Mouse (Mus musculus) testis, adult 2 months (tissue): Measurements from ENCODE around the gene Psors1c2.

ENCODE experiments used
- CTCF ChIP-seq: fragments of 200-500 bp; IDR thresholded peaks from 2 replicates; pipeline ENCODE4 v1.5.1; 2012; ENCODE audit warnings: low read depth, mild to moderate bottlenecking, inconsistent platforms, low read length, moderate library complexity; ENCODE audit not compliant: control insufficient read depth, insufficient read depth, insufficient replicate concordance
- POLR2A ChIP-seq: fragments of 200-500 bp; IDR thresholded peaks from 2 replicates; pipeline ENCODE4 v1.6.1; 2012; ENCODE audit warnings: low read depth, mild to moderate bottlenecking, inconsistent platforms, low read length, moderate library complexity; ENCODE audit not compliant: control insufficient read depth

GRCm38 (mm10) chr17:35486726-35487125 is 46.3 kb upstream of the Psors1c2 start:
- TF ChIP-seq CTCF = no peak
- no peak for TF ChIP-seq POLR2A
